Mouse (Mus musculus) liver, embryonic 14.5 days (tissue): Measurements from ENCODE around the gene Ccdc36.

ENCODE experiments used
- CTCF ChIP-seq: IDR thresholded peaks from 2 replicates; pipeline ENCODE4 v1.5.1; 2016; ENCODE audit warnings: antibody characterized with exemption, low read depth, control low read depth
- EP300 ChIP-seq: IDR thresholded peaks from 2 replicates; pipeline ENCODE4 v1.6.1; 2016; ENCODE audit warnings: antibody characterized with exemption, low read depth

GRCm38 (mm10) chr9:108378234-108378633 is 50.0 kb downstream of the Ccdc36 start:
- TF ChIP-seq CTCF = no peak
- no peak for TF ChIP-seq EP300
